Mouse (Mus musculus) G1E (cell line): ENCODE data around the gene Blzf1.

Experiments
- CTCF ChIP-seq: IDR thresholded peaks from 2 replicates; pipeline ENCODE4 v1.5.1; 2012; ENCODE audit warnings: low read depth, low read length, inconsistent platforms, mixed read lengths
- GATA1 ChIP-seq: IDR thresholded peaks from 2 replicates; pipeline ENCODE4 v1.6.1; 2012; ENCODE audit warnings: borderline replicate concordance, low read length, inconsistent platforms, mixed read lengths
- POLR2AphosphoS5 ChIP-seq: IDR thresholded peaks from 2 replicates; pipeline ENCODE4 v1.6.1; 2012; ENCODE audit warnings: low read depth, low read length, inconsistent platforms; ENCODE audit not compliant: insufficient replicate concordance

DNA sequence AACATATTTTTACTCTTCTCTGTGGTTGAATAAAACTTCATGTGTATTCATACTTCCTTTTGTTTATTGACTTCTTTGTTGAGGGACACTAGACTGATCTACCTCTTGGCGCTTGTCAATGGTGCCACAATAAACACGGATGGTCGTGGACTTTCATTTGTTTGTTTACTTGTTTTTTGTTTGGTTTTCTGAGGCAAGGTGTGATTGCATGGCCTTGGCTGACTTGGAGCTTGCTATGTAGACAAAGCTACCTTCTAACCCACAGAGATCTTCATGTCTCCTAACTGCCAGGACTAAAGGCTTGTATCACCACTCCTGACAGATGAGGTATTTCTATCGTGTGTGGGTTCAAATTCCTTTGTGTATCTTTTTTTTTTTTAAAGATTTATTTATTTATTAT lies 16.9 kb upstream of the Blzf1 start:
- no peak for TF ChIP-seq GATA1
- no peak for TF ChIP-seq POLR2AphosphoS5
- no peak for TF ChIP-seq CTCF
